In the genomic region with DNA sequence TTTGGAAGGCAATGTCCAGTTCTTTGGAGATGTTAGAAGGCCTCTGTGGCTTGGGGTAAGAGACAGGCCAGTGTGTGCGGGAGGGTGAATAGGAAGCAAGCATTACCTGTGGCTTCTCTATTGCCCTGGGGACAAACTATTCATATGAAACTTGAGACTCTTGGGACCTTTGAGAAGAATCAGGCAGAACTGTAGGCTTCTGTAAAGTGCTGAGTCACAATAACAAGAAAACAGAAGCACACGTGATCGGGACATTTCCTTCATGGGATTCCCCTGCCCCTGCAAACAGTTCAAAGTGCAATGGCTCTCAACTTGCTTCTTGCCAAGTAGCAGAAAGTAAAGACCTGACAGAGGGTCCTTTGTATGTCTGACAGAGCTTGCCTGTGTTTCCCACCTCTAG, we compare ENCODE assay signal across 18 mouse cellular contexts. TPM values are rescaled to one million over a fixed set of nuclear protein-coding genes. Genes with fewer than 3 reads are reported as not detected.
A peak's percentile ranks its signal among the peaks of the same experiment; 100 is the strongest.
DNase-seq lines count a peak whose midpoint lies in the region; ATAC-seq and TF ChIP-seq lines count a peak whose summit lies in the region.
"Had no signal": no experiment of that assay in that cellular context is flagged by ENCODE, and none has a peak within 500 bp of the region (broad histone marks: within the 10 kb centered on the region; RNA-seq: fewer than 3 reads in every experiment).

No protein-coding gene starts in this region.

- 47% methylated on average over 3 of the region's 3 CpGs for WGBS in kidney, adult 2 months
- 63% methylated on average over 3 of the region's 3 CpGs for WGBS in kidney, embryonic 16.5 days

- H3K27ac ChIP-seq in kidney, adult 2 months (ENCODE audit: insufficient read depth, low read depth, low read length), result no peak overlapping the region
- no peak overlapping the region for H3K27ac ChIP-seq in kidney, embryonic 16.5 days (ENCODE audit: low read length)
- H3K27ac ChIP-seq: heart, embryonic 13.5 days; hindbrain, embryonic 14.5 days; liver, embryonic 12.5 days; macrophage had no signal

- TF ChIP-seq CTCF in kidney, adult 2 months (conservative IDR thresholded peaks at IDR 0.05; ENCODE audit: insufficient read depth, insufficient read length, low read depth, low read length), result no peak

- no peaks in the 10 kb centered on the region for H3K9me3 ChIP-seq in kidney, embryonic 16.5 days (ENCODE audit: low read length)
- H3K9me3 ChIP-seq: heart, embryonic 13.5 days; liver, embryonic 12.5 days had no signal

- DNase-seq in kidney, adult 2 months, result peak; percentile 41
- DNase-seq in A20 (ENCODE audit: low read depth, low spot score) (peak; percentile 75), MEL-GATA-1-ER (ENCODE audit: extremely low read depth, low read depth) (peak; percentile 21)
- DNase-seq in kidney, postnatal 10 days, result peak; percentile 6
- no peak for DNase-seq in retina, embryonic 14.5 days (ENCODE audit: low spot score)
- no peak for DNase-seq in right cerebral cortex, postnatal 36 days (ENCODE audit: low spot score in 2 of 2)
- DNase-seq in gastrocnemius, postnatal 25 days, result no peak
- DNase-seq: cerebellum, adult 11-12 months had no signal

- no peak overlapping the region for H3K4me3 ChIP-seq in kidney, adult 2 months (ENCODE audit: insufficient read depth, low read depth, low read length)
- no peak overlapping the region for H3K4me3 ChIP-seq in kidney, embryonic 16.5 days (ENCODE audit: low read length)
- H3K4me3 ChIP-seq: heart, embryonic 13.5 days; liver, embryonic 12.5 days had no signal

- ATAC-seq in kidney, embryonic 16.5 days (ENCODE audit: low FRiP score, low TSS enrichment), result no peak
- ATAC-seq: liver, embryonic 12.5 days had no signal

- no peaks in the 10 kb centered on the region for H3K36me3 ChIP-seq in kidney, adult 2 months (ENCODE audit: control insufficient read depth, insufficient read depth, low read length)
- no peaks in the 10 kb centered on the region for H3K36me3 ChIP-seq in kidney, embryonic 16.5 days (ENCODE audit: insufficient read depth, low read length)
- H3K36me3 ChIP-seq: heart, embryonic 13.5 days; liver, embryonic 12.5 days had no signal

- H3K4me2 ChIP-seq in kidney, embryonic 16.5 days (replicated peaks; ENCODE audit: low read depth, low read length), result no peak overlapping the region
- H3K4me2 ChIP-seq: heart, embryonic 13.5 days; hindbrain, embryonic 14.5 days; liver, embryonic 12.5 days had no signal

- H3K9ac ChIP-seq in kidney, embryonic 16.5 days (replicated peaks; ENCODE audit: low read length), result no peak overlapping the region
- H3K9ac ChIP-seq: heart, embryonic 13.5 days; hindbrain, embryonic 14.5 days; liver, embryonic 12.5 days had no signal

- TF ChIP-seq POLR2A in kidney, adult 2 months (IDR thresholded peaks at IDR 0.05; ENCODE audit: low read depth, low read length), result no peak

- H3K27me3 ChIP-seq in kidney, adult 2 months (replicated peaks; ENCODE audit: control insufficient read depth, insufficient read depth, low read length), result no peaks in the 10 kb centered on the region
- H3K27me3 ChIP-seq in kidney, embryonic 16.5 days (ENCODE audit: insufficient read depth, low read length), result no peaks in the 10 kb centered on the region
- H3K27me3 ChIP-seq: heart, embryonic 13.5 days; liver, embryonic 12.5 days had no signal

- H3K4me1 ChIP-seq in kidney, adult 2 months (ENCODE audit: control insufficient read depth, insufficient read depth, low read length), result no peaks in the 10 kb centered on the region; the same call in 1 of the 2 replicates
- H3K4me1 ChIP-seq in kidney, embryonic 16.5 days (ENCODE audit: insufficient read depth, low read length), result no peaks in the 10 kb centered on the region
- H3K4me1 ChIP-seq: heart, embryonic 13.5 days; liver, embryonic 12.5 days had no signal

RNA-seq across cellular contexts. Expression of gene Fam81b, which starts 48.5 kb away (rescaled TPM):
- not detected in 2 replicates for polyA plus RNA-seq in kidney, adult 2 months (2012; rRNA removed)
- not detected in 2 replicates for polyA plus RNA-seq in kidney, embryonic 16.5 days (2015; fragmentation: Nextera tagmentation; extraction: Ambion mirVana)
- total RNA-seq in gastrocnemius, postnatal 25 days (2021), result not detected
- total RNA-seq: adrenal gland, postnatal 4 days; monocyte, adult 5-6 weeks; neutrophil, adult 5-6 weeks had no signal
- polyA plus RNA-seq: forebrain, embryonic 11.5 days; heart, embryonic 13.5 days; liver, embryonic 12.5 days; macrophage; urinary bladder, adult 2 months had no signal

Comparison
In these comparisons a context has a peak if more than half of its experiments do, and no peak if none do; other contexts are left out.
1. DNase-seq: peak in kidney, adult 2 months (single experiment), A20 (single experiment), MEL-GATA-1-ER (single experiment) and kidney, postnatal 10 days (single experiment); none in retina, embryonic 14.5 days (single experiment), right cerebral cortex, postnatal 36 days (0 of 2) and gastrocnemius, postnatal 25 days (single experiment).